Comparison of ENCODE assay signal across 15 mouse cellular contexts in the genomic region with DNA sequence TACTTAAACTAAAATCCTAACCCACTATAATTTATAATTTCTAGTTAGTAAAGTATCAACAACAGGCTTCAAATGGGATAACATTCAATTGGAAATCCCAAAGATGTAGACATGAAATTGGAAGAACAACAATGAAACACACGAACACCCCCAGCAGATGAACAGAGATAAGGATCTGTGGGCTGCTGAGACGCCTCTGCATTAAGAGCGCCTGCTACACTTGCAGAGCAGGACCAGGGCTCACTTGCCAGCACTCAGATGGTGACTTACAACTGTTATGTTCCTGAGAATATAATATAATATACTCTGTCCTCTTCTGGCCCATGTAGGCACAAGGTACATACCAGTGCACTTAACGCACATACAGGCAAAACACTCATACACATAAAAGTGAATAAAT.
"Had no signal": no experiment of that assay in that cellular context is flagged by ENCODE, and none has a peak within 500 bp of the region (broad histone marks: within the 10 kb centered on the region; RNA-seq: fewer than 3 reads in every experiment).

No protein-coding gene starts in this region.

- ATAC-seq: midbrain, embryonic 16.5 days had no signal

- H3K4me3 ChIP-seq: liver, embryonic 13.5 days; midbrain, embryonic 12.5 days; myocyte; neural tube, embryonic 13.5 days had no signal

- H3K27ac ChIP-seq: liver, embryonic 13.5 days; midbrain, embryonic 12.5 days; neural tube, embryonic 13.5 days had no signal

- DNase-seq: kidney, postnatal 10 days; kidney, postnatal 36 days; liver, embryonic 13.5 days; lung, adult 2 months; lung, postnatal 14 days; lung, postnatal 4 days; retina, postnatal 1 day; right cerebral cortex, postnatal 25 days; spleen, adult 18-20 months; thymus, adult 18-20 months; thymus, postnatal 36 days had no signal

- H3K9me3 ChIP-seq: liver, embryonic 13.5 days; midbrain, embryonic 12.5 days; neural tube, embryonic 13.5 days had no signal

- H3K4me1 ChIP-seq: midbrain, embryonic 12.5 days; neural tube, embryonic 13.5 days had no signal

- H3K27me3 ChIP-seq: liver, embryonic 13.5 days; midbrain, embryonic 12.5 days; neural tube, embryonic 13.5 days had no signal
